ENCODE assay signal across 8 mouse cellular contexts in the genomic region with DNA sequence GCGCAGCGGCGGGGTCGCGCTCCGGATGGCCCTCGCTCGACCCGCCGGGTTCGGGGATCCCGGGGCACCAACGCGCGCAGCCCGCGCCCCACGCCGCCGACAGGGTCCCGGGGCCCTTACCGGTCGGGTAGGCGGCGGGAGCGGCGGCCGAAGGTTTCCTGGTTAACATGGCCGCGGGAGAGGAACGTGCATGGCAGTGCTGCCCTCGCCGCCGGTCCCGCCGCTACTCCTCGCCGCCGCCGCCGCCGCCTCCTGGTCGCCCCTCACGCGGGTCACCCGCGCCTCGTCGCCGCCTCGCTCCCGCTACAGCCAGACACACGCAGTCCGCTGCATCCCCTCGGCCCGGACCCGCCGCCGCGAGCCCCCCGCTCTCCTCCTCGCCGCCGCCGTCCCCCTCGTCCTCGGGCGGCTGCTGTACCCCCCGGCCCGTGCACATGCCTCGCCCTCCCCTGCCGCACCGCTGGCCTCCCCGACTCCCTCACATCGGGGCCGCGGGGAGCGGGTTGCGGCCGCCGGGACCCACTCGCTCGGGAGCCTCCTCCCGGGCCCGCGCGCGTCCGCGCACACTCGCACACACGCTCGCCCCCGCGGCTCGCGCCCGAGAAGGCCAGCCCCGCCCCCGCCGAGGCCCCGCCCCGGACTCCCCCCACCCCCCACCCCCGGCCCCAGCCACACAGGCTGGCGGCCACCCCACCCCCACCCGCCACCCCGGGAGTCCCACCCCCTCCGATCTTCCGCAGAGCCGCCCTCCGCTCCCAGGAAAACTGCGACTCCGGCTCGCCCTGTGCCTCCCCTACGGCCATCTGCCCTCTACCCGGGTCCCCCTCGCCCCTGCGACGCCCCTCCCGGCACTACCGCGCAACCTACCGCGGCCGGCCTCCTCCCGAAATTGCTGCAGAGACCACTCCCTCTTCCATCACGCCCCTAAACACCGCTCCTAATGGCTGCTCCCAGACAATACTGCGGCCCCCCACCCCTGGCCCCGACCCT. TPM values are rescaled to one million over a fixed set of nuclear protein-coding genes. Genes with fewer than 3 reads are reported as not detected.
DNase-seq lines count a peak whose midpoint lies in the region; ATAC-seq and TF ChIP-seq lines count a peak whose summit lies in the region.

No protein-coding gene starts in this region.

- peak; percentile 85 for ATAC-seq in embryonic facial prominence, embryonic 12.5 days (ENCODE audit: insufficient number of reproducible peaks, insufficient read depth, low FRiP score, low TSS enrichment)
- peak; percentile 88 for ATAC-seq in kidney, embryonic 14.5 days (ENCODE audit: low FRiP score, low TSS enrichment)
- peak; percentile 32 for ATAC-seq in monocyte, adult 5-6 weeks (replicated peaks; ENCODE audit: insufficient number of reproducible peaks, low FRiP score, low TSS enrichment, poor library complexity, severe bottlenecking)

- H3K9ac ChIP-seq in embryonic facial prominence, embryonic 12.5 days, result peak overlapping the region; percentile 99
- peak overlapping the region; percentile 98 for H3K9ac ChIP-seq in kidney, embryonic 14.5 days (ENCODE audit: low read depth, low read length)
- H3K9ac ChIP-seq in liver, adult 2 months (ENCODE audit: low read depth, low read length), result peak overlapping the region; percentile 100

- H3K79me2 ChIP-seq in liver, adult 2 months (ENCODE audit: control insufficient read depth, insufficient read depth, low read length), result peaks cover 32% of the 10 kb centered on the region

- peak overlapping the region; percentile 96 for H3K27ac ChIP-seq in embryonic facial prominence, embryonic 12.5 days
- H3K27ac ChIP-seq in heart, embryonic 10.5 days, result peak overlapping the region; percentile 97
- peak overlapping the region; percentile 97 for H3K27ac ChIP-seq in kidney, embryonic 14.5 days (ENCODE audit: low read depth, low read length)
- peak overlapping the region; percentile 92 for H3K27ac ChIP-seq in liver, adult 2 months (replicated peaks; ENCODE audit: insufficient read depth, low read depth, low read length)

- TF ChIP-seq POLR2A in liver, adult 2 months (IDR thresholded peaks at IDR 0.05; ENCODE audit: extremely low read depth, insufficient read depth, low read length), result peak; percentile 55; the same call in 1 of the 2 replicates

- peak overlapping the region; percentile 97 for H3K4me2 ChIP-seq in embryonic facial prominence, embryonic 12.5 days (replicated peaks)
- peak overlapping the region; percentile 83 for H3K4me2 ChIP-seq in kidney, embryonic 14.5 days (replicated peaks; ENCODE audit: low read depth, low read length)

- TF ChIP-seq CTCF in liver, adult 2 months (IDR thresholded peaks at IDR 0.05; ENCODE audit: low read depth, low read length), result no peak

- H3K36me3 ChIP-seq in embryonic facial prominence, embryonic 12.5 days, result peaks cover 15% of the 10 kb centered on the region
- peaks cover 17% of the 10 kb centered on the region for H3K36me3 ChIP-seq in heart, embryonic 10.5 days
- peaks cover 9% of the 10 kb centered on the region; the same call in 1 of the 2 replicates for H3K36me3 ChIP-seq in kidney, embryonic 14.5 days (ENCODE audit: control insufficient read depth, insufficient read depth, low read length)
- peaks cover 12% of the 10 kb centered on the region; the same call in 1 of the 2 replicates for H3K36me3 ChIP-seq in liver, adult 2 months (ENCODE audit: control insufficient read depth, insufficient read depth, low read length)

- H3K9me3 ChIP-seq in embryonic facial prominence, embryonic 12.5 days, result no peaks in the 10 kb centered on the region
- H3K9me3 ChIP-seq in heart, embryonic 10.5 days, result no peaks in the 10 kb centered on the region
- no peaks in the 10 kb centered on the region for H3K9me3 ChIP-seq in kidney, embryonic 14.5 days (ENCODE audit: control insufficient read depth, low read length)

- peak overlapping the region; percentile 98 for H3K4me3 ChIP-seq in embryonic facial prominence, embryonic 12.5 days
- H3K4me3 ChIP-seq in heart, embryonic 10.5 days, result peak overlapping the region; percentile 81
- peak overlapping the region; percentile 94 for H3K4me3 ChIP-seq in kidney, embryonic 14.5 days (ENCODE audit: low read length)
- H3K4me3 ChIP-seq in liver, adult 2 months (ENCODE audit: insufficient read depth, low read depth, low read length), result peak overlapping the region; percentile 97

- peak; percentile 80 for DNase-seq in 416B (ENCODE audit: low read depth)
- peak; percentile 90 for DNase-seq in adrenal gland, postnatal 25 days
- peak; percentile 95 for DNase-seq in heart, embryonic 10.5 days (ENCODE audit: low spot score)
- peak; percentile 57 for DNase-seq in liver, adult 2 months (ENCODE audit: extremely low read depth, low read depth, low spot score)
- DNase-seq in spleen, postnatal 14 days (ENCODE audit: low spot score in 2 of 2), result peak; percentile 51 to 67

- WGBS in embryonic facial prominence, embryonic 12.5 days, result under 1% methylated on average over 93 of the region's 130 CpGs
- under 1% methylated on average over 92 of the region's 130 CpGs for whole genome bisulfite sequencing in heart, embryonic 10.5 days
- under 1% methylated on average over 79 of the region's 130 CpGs for whole genome bisulfite sequencing in kidney, embryonic 14.5 days
- under 1% methylated on average over 90 of the region's 130 CpGs for WGBS in liver, adult 2 months

- H3K27me3 ChIP-seq in embryonic facial prominence, embryonic 12.5 days, result no peaks in the 10 kb centered on the region
- no peaks in the 10 kb centered on the region for H3K27me3 ChIP-seq in heart, embryonic 10.5 days (ENCODE audit: insufficient read depth, poor library complexity, severe bottlenecking)
- no peaks in the 10 kb centered on the region for H3K27me3 ChIP-seq in kidney, embryonic 14.5 days (ENCODE audit: control insufficient read depth, insufficient read depth, low read length)
- H3K27me3 ChIP-seq in liver, adult 2 months (ENCODE audit: control insufficient read depth, insufficient read depth, low read length), result no peaks in the 10 kb centered on the region

- H3K4me1 ChIP-seq in embryonic facial prominence, embryonic 12.5 days, result peaks cover 31% of the 10 kb centered on the region
- peaks cover 44% of the 10 kb centered on the region for H3K4me1 ChIP-seq in heart, embryonic 10.5 days
- peaks cover 19% of the 10 kb centered on the region for H3K4me1 ChIP-seq in kidney, embryonic 14.5 days (ENCODE audit: control insufficient read depth, insufficient read depth, low read length)
- peaks cover 5% of the 10 kb centered on the region for H3K4me1 ChIP-seq in liver, adult 2 months (ENCODE audit: control insufficient read depth, insufficient read depth, low read length)

RNA-seq across cellular contexts. Expression of a gene that starts 1.1 kb away (rescaled TPM):
- 43.4 and 52.2 TPM in 2 replicates for total RNA-seq in adrenal gland, postnatal 25 days (2021)
- polyA plus RNA-seq in embryonic facial prominence, embryonic 12.5 days (2016; fragmentation: Nextera tagmentation; extraction: Ambion mirVana), result 10.7 and 11.7 TPM in 2 replicates
- polyA plus RNA-seq in heart, embryonic 10.5 days (2016; fragmentation: Nextera tagmentation; extraction: Ambion mirVana), result 9.3 and 11.4 TPM in 2 replicates
- polyA plus RNA-seq in kidney, embryonic 14.5 days (2014; fragmentation: Nextera tagmentation; extraction: Ambion mirVana), result 11.2 and 12.3 TPM in 2 replicates
- total RNA-seq in liver, adult 2 months (2014; rRNA removed), result 19.3 and 20.0 TPM in 2 replicates
- 12.1 TPM in 2 replicates for polyA plus RNA-seq in liver, adult 2 months (2012; rRNA removed)
- 54.2 to 64.6 TPM (median 61.5 TPM) in 3 replicates for total RNA-seq in monocyte, adult 5-6 weeks (2017)

Comparison
In these comparisons a context has a peak if more than half of its experiments do, and no peak if none do; other contexts are left out.
1. Peak in every context shown above with its lines: DNase-seq, ATAC-seq, H3K4me3 ChIP-seq and H3K27ac ChIP-seq.
2. ATAC-seq: peak in every context shown above with its lines; median percentile 88 in kidney, embryonic 14.5 days; 85 in embryonic facial prominence, embryonic 12.5 days; 32 in monocyte, adult 5-6 weeks.